Mouse (Mus musculus) brain, embryonic 14.5 days (tissue): Measurements from ENCODE around the gene Avp.

ENCODE experiments used
- CTCF ChIP-seq: fragments of 200-500 bp; IDR thresholded peaks from 2 replicates; pipeline ENCODE4 v1.5.1; 2012; ENCODE audit warnings: inconsistent platforms, mild to moderate bottlenecking, moderate library complexity, borderline replicate concordance; ENCODE audit not compliant: insufficient read depth, insufficient read length; ENCODE audit errors: extremely low read depth
- POLR2A ChIP-seq: fragments of 200-500 bp; IDR thresholded peaks from 2 replicates; pipeline ENCODE4 v1.6.1; 2012; ENCODE audit warnings: mild to moderate bottlenecking, inconsistent platforms, borderline replicate concordance; ENCODE audit not compliant: poor library complexity, insufficient read depth, insufficient read length, severe bottlenecking; ENCODE audit errors: extremely low read depth

DNA sequence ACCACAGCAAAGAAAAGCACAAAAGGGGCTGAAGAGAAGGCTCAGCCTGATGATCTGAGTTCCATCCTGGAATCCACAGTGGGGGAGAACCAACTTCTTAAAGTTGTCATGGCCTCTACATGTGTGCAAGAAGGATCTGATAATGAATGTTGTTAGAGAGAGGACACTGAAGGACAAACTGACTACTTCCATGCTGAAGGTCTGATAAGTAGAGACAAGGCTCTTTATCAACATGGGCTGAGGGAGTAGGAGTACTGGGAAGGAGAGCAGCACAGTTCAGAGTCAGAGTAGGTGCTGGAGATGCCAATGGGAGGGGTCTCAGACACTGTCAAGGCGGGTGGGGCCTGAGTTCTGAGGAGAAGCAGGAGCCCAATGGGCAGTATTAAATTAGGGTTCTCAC is 13.2 kb upstream of the Avp start:
- TF ChIP-seq POLR2A = no peak
- TF ChIP-seq CTCF = no peak
